Mouse (Mus musculus) liver, adult (tissue): ENCODE results near the gene Lrp1.

ENCODE experiments used
- GATA4 ChIP-seq: IDR thresholded peaks from 2 replicates; pipeline ENCODE4 v1.6.1; 2014; ENCODE audit warnings: mild to moderate bottlenecking, low read length; ENCODE audit not compliant: insufficient replicate concordance

Lrp1 gene

GRCm38 (mm10) chr10:127623439-127624216 is 2.7 kb upstream of the Lrp1 start:
- TF ChIP-seq GATA4: no peak

DNA sequence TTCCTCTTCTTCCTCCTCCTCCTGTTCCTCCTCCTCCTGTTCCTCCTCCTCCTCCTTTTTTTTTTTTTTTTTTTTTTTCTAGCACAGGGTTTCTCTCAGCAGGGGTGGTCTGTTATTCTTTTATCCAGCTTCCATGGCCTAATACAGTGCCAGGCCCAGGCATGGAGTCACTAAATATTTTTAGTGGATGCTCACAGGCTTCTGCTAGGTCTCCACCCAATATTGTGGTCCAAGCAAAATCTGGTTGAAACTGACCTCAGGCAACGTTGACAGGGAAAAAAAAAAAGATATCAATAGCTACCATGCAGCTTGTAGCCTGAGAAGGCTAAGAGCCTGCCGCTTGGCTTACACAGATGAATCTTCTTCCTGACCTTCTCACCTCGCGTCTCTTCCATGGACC is 1.7 kb upstream of the Lrp1 start:
- no peak for TF ChIP-seq GATA4

DNA sequence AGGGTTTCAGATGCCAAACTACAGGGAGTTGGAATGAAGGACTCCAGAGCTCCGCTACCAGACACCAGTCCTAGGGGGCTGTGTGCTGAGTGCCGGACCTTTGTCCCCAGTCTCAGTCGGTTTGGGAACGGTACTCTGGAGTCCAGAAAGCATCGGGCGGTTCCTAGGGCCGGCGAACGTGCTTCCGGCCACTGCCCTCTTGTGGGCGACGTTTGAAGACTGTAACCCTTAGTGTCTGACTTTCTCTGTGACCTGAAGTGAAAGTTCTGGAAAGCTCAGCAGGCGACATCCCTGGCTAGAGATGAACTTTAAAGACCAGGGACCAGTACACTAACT is 1.1 kb upstream of the Lrp1 start:
- no peak for TF ChIP-seq GATA4

- no peak; the same call in 1 of the 2 replicates for TF ChIP-seq GATA4
Observed at GRCm38 (mm10) chr10:127621191-127622056, 476 bp upstream of the Lrp1 start.

DNA sequence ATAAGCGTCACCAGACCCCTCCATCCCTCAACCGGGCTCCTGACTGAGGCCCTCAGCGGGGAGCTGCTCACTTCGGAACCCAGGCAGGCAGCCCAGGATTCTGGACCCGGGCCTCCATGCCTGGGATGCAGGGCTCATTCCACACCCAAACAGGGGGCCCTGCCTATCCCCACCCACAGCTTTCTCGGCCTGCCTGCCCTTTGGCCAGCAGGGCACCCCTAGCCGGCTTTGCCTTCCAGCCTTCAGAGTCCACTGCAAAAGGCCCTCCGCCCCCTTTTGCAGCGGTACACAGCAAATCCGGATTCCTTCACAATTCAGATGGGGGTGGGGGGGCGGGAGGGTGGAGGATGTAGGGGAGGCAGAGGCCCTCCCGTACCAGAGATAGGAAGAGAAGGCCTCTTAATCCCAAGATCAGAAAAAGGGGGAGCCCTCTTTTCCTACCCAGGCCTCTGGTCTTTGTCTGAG is 975 bp downstream of the Lrp1 start:
- no peak for TF ChIP-seq GATA4

- TF ChIP-seq GATA4: no peak
Observed at GRCm38 (mm10) chr10:127619119-127619721, 1.7 kb downstream of the Lrp1 start.

DNA sequence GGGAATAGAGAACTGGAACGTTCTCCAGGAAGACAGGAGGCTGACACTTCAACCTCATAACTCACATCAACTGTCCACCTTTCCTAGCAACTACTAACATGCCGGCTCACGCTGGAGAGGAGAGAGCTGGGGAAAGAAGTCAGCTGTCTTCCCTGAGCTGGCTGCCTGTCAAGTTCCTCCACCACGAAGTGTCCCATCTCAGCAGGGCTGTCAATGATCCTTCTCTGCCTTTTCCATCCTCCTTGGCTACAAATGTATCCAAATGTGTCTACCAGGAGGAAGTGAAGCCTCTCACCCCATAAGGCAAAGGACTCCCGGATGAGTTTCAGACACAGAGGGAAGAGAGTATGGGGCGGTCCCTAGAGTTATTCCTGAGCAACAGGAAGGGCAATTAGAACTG is 2.8 kb downstream of the Lrp1 start:
- TF ChIP-seq GATA4: no peak

- no peak for TF ChIP-seq GATA4
Observed at GRCm38 (mm10) chr10:127617294-127617693, 3.7 kb downstream of the Lrp1 start.

DNA sequence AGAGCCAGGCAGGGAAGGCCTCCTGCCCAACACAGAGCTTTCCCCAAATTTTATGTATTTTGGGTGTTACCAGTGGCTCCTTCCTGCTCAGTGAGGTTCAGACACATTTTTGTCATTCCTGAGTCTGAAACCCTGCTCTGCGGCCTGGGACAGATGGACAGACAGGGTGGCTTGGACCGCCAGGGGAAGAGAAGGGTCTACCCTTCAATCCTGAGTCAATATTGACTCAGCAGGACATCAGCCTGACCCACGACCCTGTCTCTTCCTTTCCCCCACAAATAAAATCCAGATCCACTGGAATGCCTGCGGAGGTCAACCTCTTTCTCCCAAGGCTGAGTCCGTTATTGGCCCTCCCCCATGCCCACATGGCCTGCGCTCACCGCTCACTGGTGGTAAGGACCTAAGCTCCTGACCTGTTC is 4.7 kb downstream of the Lrp1 start:
- no peak for TF ChIP-seq GATA4

DNA sequence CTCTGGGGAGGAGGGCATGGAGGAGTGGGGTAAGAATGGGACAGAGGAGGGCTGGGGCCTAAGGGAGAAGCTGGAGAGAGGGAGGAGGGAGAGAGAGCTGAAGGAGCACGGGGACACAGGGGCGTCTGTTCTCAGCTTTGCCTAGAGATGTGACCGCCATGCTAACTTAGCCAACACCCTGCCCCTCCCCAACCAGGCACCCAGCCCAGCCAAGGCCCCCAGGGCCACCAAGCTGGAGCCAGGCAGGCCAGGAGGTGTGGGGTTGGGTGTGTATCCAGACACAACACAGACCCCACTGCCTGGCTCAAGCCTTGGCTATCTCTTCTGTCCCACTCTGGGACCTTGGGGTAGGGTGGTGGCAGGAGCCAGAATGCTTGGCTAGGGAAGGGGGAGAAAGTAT is 5.4 kb downstream of the Lrp1 start:
- no peak for TF ChIP-seq GATA4

GRCm38 (mm10) chr10:127615034-127615374 is 5.9 kb downstream of the Lrp1 start:
- TF ChIP-seq GATA4: no peak

DNA sequence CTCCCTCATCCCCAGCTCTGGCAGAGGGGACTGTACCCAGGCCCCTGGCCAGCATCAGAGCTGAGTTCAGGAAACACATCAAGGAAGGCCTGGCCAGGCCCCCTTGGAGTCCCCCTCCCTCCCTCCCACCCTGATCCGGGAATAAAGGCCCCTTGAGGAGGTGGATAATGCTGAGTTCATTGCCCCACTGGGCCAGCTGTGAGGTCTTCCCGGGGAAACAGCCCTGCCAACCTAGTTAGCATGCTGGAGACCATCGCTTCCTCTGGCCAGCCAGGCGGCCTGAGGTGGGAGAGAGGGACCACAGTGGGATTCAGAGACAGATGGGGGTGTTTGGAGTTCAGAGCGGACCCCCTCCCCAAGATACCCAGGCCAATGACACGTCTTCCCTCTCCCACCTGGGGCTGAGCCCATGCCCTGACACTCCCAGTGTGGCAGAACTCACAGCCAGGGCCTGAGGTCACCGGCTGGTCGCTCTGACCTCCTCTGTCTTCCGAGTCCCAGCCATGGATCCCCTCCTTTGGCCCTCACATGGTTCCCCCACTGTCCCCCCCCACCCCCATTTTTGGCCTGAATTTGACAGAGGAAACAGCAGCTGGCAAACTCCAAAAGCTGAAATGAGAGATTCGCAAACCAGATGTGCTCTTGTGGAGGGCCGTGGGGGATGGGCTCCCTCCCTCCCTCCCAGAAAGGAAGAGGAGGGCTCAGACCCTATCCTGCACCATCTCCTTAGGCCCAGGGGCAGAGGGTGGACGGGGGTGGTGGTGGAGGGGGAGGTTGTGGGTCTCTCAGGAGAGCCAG is 6.5 kb downstream of the Lrp1 start:
- TF ChIP-seq GATA4: no peak

DNA sequence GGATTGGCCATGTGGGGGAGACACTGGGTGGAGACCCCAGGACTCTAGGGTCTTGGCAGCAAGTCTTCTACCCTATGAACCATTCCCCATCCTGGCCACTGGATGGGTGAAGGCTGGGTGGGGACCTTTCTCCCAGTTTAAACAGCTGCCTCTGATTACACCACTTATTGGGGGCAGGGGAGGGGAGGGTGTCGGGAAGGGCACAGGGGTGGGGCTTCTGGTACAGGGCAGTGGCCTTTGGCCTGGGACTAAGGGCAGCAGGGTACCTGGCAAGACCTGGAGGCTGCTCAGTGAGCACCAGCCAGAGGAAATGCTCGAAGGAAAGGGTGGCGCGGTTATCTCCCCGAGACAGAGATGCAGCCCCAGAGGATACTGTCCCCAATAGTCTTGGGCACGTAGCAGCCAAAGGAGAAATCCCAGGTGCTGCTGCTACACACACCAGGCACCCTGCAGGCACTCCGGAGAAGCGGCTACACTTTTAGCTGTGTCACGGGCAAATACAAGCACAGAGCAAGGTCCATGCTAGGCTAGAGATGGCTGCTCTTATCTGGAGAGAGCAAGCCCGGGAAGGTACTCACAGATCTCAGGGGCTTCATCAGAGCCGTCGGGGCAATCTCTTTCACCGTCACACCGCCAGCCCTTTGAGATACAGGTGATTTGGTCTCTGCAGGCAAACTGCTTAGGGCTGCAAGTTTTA is 8.7 kb downstream of the Lrp1 start:
- TF ChIP-seq GATA4: no peak

DNA sequence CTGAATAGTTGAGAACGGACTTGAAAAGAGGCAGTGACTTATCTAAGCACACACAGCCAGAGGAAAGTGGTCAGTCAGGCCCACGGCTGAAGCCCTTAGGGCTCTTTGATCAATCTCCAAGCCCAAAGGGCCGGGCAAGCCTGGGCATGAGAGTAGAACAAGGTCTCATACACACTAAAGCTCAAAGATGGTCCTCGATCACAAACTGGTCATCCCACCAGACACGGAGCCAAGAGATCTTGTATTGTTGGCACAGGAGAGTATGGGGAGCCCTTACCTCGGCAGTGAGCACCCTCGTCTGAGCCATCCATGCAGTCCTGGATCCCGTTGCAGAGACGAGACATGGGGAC is 10.9 kb downstream of the Lrp1 start:
- TF ChIP-seq GATA4: no peak
